Mouse (Mus musculus) myocyte (in vitro differentiated cells): ENCODE results near the gene Hapln1. TPM values are rescaled to one million over a fixed set of nuclear protein-coding genes. Genes with fewer than 3 reads are reported as not detected.

Experiments
- H3K27me3 ChIP-seq: one replicate; pipeline ENCODE4 v1.6.1; 2011; ENCODE audit not compliant: control insufficient read depth, insufficient read depth, insufficient read length
- H3K36me3 ChIP-seq: one replicate; pipeline ENCODE4 v1.6.1; 2011; ENCODE audit not compliant: control insufficient read depth, insufficient read depth
- H3K4me2 ChIP-seq: one replicate; pipeline ENCODE4 v1.6.1; 2011; ENCODE audit warnings: low read depth, control low read depth
- H3K4me3 ChIP-seq: one replicate; pipeline ENCODE4 v1.5.1; 2011; ENCODE audit warnings: mild to moderate bottlenecking, control low read depth, moderate library complexity
- H3K79me2 ChIP-seq: one replicate; pipeline ENCODE4 v1.6.1; 2011; ENCODE audit not compliant: control insufficient read depth, insufficient read depth
- H3ac ChIP-seq: one replicate; pipeline ENCODE4 v1.6.1; 2011; ENCODE audit not compliant: control insufficient read depth, insufficient read length
- CEBPB ChIP-seq: IDR thresholded peaks from 2 replicates; pipeline ENCODE4 v1.6.1; 2011; ENCODE audit warnings: mild to moderate bottlenecking, moderate library complexity; ENCODE audit not compliant: poor library complexity, insufficient read depth, severe bottlenecking
- E2F4 ChIP-seq: IDR thresholded peaks from one replicate; pipeline ENCODE4 v1.6.1; 2011; ENCODE audit warnings: mild to moderate bottlenecking, control low read depth, moderate library complexity; ENCODE audit not compliant: insufficient read depth
- MAX ChIP-seq: IDR thresholded peaks from one replicate; pipeline ENCODE4 v1.6.1; 2011; ENCODE audit warnings: low read depth, mild to moderate bottlenecking, control low read depth
- MYOD1 ChIP-seq, 3 experiments: IDR thresholded peaks; one replicate each; pipeline ENCODE4 v1.6.1; 2011; ENCODE audit warnings: control low read depth in 2 of 3, low read depth in 2 of 3, mild to moderate bottlenecking in 2 of 3, moderate library complexity in 1 of 3; ENCODE audit not compliant: insufficient read length in 2 of 3, control insufficient read depth in 1 of 3
- MYOG ChIP-seq, 3 experiments: IDR thresholded peaks; one replicate each; pipeline ENCODE4 v1.6.1; 2011; ENCODE audit warnings: control low read depth in 2 of 3, low read depth in 2 of 3, mild to moderate bottlenecking in 2 of 3; ENCODE audit not compliant: insufficient read length in 2 of 3, control insufficient read depth in 1 of 3, insufficient read depth in 1 of 3
- POLR2A ChIP-seq: IDR thresholded peaks from one replicate; pipeline ENCODE4 v1.6.1; 2011; ENCODE audit warnings: low read depth, mild to moderate bottlenecking, control low read depth, moderate library complexity; ENCODE audit not compliant: insufficient read length
- POLR2AphosphoS2 ChIP-seq: IDR thresholded peaks from one replicate; pipeline ENCODE4 v1.6.1; 2011; ENCODE audit warnings: low read depth, control low read depth; ENCODE audit not compliant: insufficient read length
- REST ChIP-seq: IDR thresholded peaks from one replicate; pipeline ENCODE4 v1.6.1; 2011; ENCODE audit warnings: mild to moderate bottlenecking, control low read depth, moderate library complexity; ENCODE audit not compliant: insufficient read depth, insufficient read length
- SRF ChIP-seq: IDR thresholded peaks from one replicate; pipeline ENCODE4 v1.6.1; 2011; ENCODE audit warnings: low read depth; ENCODE audit not compliant: control insufficient read depth, insufficient read length
- TCF12 ChIP-seq: IDR thresholded peaks from one replicate; pipeline ENCODE4 v1.6.1; 2011; ENCODE audit warnings: mild to moderate bottlenecking, control low read depth; ENCODE audit not compliant: poor library complexity, insufficient read depth, severe bottlenecking
- TCF3 ChIP-seq: IDR thresholded peaks from one replicate; pipeline ENCODE4 v1.6.1; 2011; ENCODE audit warnings: low read depth, control low read depth; ENCODE audit not compliant: insufficient read length
- USF1 ChIP-seq: IDR thresholded peaks from one replicate; pipeline ENCODE4 v1.6.1; 2011; ENCODE audit warnings: low read depth, mild to moderate bottlenecking, control low read depth, moderate library complexity
- polyA plus RNA-seq: library from polyadenylated mRNA; unstranded; fragments of >200 nt; fragmentation: generic; extraction: Trizol; gene quantifications from one replicate; pipeline ENCODE4 v1.2.1, GENCODE M21; 2012; ENCODE audit warnings: missing spikeins

The Hapln1 gene
- polyA plus RNA-seq, 1 experiment, result 0.01 TPM

DNA sequence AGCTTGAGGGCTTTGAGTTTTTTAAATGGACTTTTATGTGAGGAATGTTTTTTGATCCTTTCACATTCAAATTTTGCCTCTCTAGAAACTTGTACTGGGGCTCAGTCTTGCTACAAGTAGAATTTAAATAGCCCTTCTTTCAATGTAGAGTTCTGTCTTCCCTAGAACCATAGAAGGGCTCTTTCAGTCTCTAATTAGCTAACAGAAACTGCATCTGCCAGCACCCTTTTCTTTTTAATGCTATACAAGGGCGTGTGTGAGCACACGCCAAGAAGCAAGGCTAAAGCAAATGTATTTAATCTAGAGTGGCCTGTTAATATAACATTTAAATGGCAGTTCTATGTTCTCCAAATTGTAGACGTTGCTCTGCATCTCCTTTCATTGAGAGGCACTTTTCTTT, 67.8 kb downstream of the Hapln1 start:
- Histone ChIP-seq H3K79me2 (no peaks in the 10 kb centered on the region), H3K4me2 (no peak overlapping the region)

DNA sequence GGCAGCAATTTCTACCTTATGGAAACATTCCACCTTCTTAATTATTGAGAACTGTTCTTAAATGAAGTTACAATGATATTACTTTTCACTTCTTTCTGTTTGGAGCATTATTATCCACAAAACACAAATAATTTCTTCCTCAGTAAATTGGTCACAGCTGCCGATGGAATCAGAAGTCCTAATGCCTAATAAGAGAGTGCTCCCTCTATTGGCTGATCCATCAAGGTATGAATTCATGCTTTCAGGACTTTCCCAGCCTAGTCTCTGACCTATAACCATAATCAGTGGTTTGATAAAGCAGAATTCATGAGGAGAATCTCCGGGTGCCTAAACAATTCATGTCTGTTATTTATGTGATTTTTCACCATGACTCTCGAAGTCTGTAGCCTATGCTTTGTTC, 79.5 kb downstream of the Hapln1 start:
- TF ChIP-seq TCF3 (no peak), MAX (no peak), SRF (no peak), REST (no peak), POLR2AphosphoS2 (no peak)
- Histone ChIP-seq H3K79me2 (no peaks in the 10 kb centered on the region), H3K27me3 (no peaks in the 10 kb centered on the region), H3K4me2 (no peak overlapping the region), H3ac (no peak overlapping the region), H3K4me3 (no peak overlapping the region), H3K36me3 (no peaks in the 10 kb centered on the region)

More for the DNA sequence above, 67.8 kb downstream of the Hapln1 start:
- no peak overlapping the region for H3K4me3 ChIP-seq
- no peak for TF ChIP-seq REST
- TF ChIP-seq POLR2A, result no peak
- no peak for TF ChIP-seq USF1
- no peak for TF ChIP-seq E2F4
- no peak for TF ChIP-seq POLR2AphosphoS2
- TF ChIP-seq TCF3, result no peak
- no peak for TF ChIP-seq SRF
- no peak for TF ChIP-seq MYOD1 (IDR thresholded peaks at IDR 0.05; ENCODE audit: control insufficient read depth in 1 of 3, insufficient read length in 2 of 3, low read depth in 2 of 3)
- no peak for TF ChIP-seq TCF12
- no peak for TF ChIP-seq MAX
- TF ChIP-seq CEBPB, result no peak
- no peak for TF ChIP-seq MYOG (IDR thresholded peaks at IDR 0.05; ENCODE audit: control insufficient read depth in 1 of 3, insufficient read depth in 1 of 3, insufficient read length in 2 of 3, low read depth in 2 of 3)
- H3ac ChIP-seq, result no peak overlapping the region
- H3K27me3 ChIP-seq, result no peaks in the 10 kb centered on the region
- no peaks in the 10 kb centered on the region for H3K36me3 ChIP-seq

DNA sequence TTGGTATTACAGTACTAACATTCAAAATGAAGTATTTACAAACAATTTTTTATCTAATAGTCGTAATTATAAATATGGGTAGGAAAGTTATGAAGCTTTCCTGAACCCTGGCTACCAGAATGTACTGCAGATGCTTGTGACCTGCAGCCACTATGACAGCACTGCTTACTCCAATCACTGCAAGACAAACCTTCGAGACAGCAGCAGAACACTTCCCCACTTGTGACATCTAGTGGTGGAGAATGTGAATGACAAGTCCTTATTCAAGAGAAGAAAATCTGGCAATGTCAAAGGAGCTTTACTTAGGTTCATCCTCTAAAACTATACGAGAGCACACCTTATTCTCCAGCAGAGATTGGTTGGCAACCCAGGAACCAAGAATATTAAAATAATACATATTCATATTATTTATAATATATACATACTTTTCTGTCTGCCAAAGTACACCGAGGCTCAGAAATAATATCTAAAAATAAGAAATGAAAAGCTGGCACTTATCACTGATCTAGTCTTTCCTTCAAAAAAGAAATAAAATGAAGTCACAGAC, 94.6 kb downstream of the Hapln1 start:
- H3K79me2 ChIP-seq, result no peaks in the 10 kb centered on the region
- no peaks in the 10 kb centered on the region for H3K36me3 ChIP-seq
- no peak overlapping the region for H3K4me3 ChIP-seq
- no peak overlapping the region for H3ac ChIP-seq
- H3K4me2 ChIP-seq, result no peak overlapping the region
- H3K27me3 ChIP-seq, result no peaks in the 10 kb centered on the region
- no peak for TF ChIP-seq REST
- no peak for TF ChIP-seq E2F4
- TF ChIP-seq CEBPB, result no peak
- no peak for TF ChIP-seq SRF
- TF ChIP-seq POLR2A, result no peak
- TF ChIP-seq TCF3, result no peak
- no peak for TF ChIP-seq MYOD1 (IDR thresholded peaks at IDR 0.05; ENCODE audit: control insufficient read depth in 1 of 3, insufficient read length in 2 of 3, low read depth in 2 of 3)
- no peak for TF ChIP-seq USF1
- no peak for TF ChIP-seq TCF12
- no peak for TF ChIP-seq MAX
- no peak for TF ChIP-seq MYOG (IDR thresholded peaks at IDR 0.05; ENCODE audit: control insufficient read depth in 1 of 3, insufficient read depth in 1 of 3, insufficient read length in 2 of 3, low read depth in 2 of 3)
- TF ChIP-seq POLR2AphosphoS2, result no peak

DNA sequence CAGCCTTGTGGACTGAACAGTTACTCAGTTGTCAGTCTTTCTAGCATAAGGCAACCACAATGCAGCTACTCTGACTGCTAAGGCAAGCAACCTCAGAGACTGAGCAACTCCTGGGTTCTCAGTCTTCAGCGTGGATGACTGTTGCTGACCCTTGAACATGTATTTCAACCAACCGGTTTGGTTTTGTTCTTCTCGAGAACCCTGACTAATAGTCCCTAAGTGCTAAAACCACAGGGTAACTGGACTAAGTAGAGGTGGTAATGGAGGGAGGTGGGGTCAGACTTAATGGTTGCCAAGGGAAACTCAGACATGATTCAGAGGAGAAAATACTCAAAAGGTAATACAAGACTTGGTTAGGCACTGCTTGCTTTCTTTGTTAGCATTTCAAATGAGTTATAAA, 97.4 kb downstream of the Hapln1 start:
- H3K36me3 ChIP-seq, result no peaks in the 10 kb centered on the region
- H3ac ChIP-seq, result no peak overlapping the region
- no peaks in the 10 kb centered on the region for H3K27me3 ChIP-seq
- peak overlapping the region; percentile 18 for H3K4me2 ChIP-seq
- no peak overlapping the region for H3K4me3 ChIP-seq
- no peaks in the 10 kb centered on the region for H3K79me2 ChIP-seq
- no peak for TF ChIP-seq MAX
- no peak for TF ChIP-seq POLR2A
- TF ChIP-seq MYOG (IDR thresholded peaks at IDR 0.05; ENCODE audit: control insufficient read depth in 1 of 3, insufficient read depth in 1 of 3, insufficient read length in 2 of 3, low read depth in 2 of 3), result no peak
- no peak for TF ChIP-seq TCF12
- no peak for TF ChIP-seq CEBPB
- TF ChIP-seq E2F4, result no peak
- TF ChIP-seq REST, result no peak
- TF ChIP-seq SRF, result no peak
- TF ChIP-seq MYOD1 (IDR thresholded peaks at IDR 0.05; ENCODE audit: control insufficient read depth in 1 of 3, insufficient read length in 2 of 3, low read depth in 2 of 3), result no peak
- TF ChIP-seq USF1, result no peak
- no peak for TF ChIP-seq POLR2AphosphoS2
- no peak for TF ChIP-seq TCF3

GRCm38 (mm10) chr13:89645589-89645988, 106.0 kb downstream of the Hapln1 start:
- Histone ChIP-seq H3K4me2 (no peak overlapping the region), H3K79me2 (no peaks in the 10 kb centered on the region), H3K4me3 (no peak overlapping the region), H3ac (no peak overlapping the region), H3K36me3 (no peaks in the 10 kb centered on the region), H3K27me3 (no peaks in the 10 kb centered on the region)
- no peak for TF ChIP-seq MAX
- no peak for TF ChIP-seq TCF3
- no peak for TF ChIP-seq POLR2AphosphoS2
- no peak for TF ChIP-seq USF1
- no peak for TF ChIP-seq POLR2A
- TF ChIP-seq MYOG (IDR thresholded peaks at IDR 0.05; ENCODE audit: control insufficient read depth in 1 of 3, insufficient read depth in 1 of 3, insufficient read length in 2 of 3, low read depth in 2 of 3), result no peak
